Mouse (Mus musculus) midbrain, embryonic 10.5 days (tissue): ENCODE data around the gene Unc5a. TPM values are rescaled to one million over a fixed set of nuclear protein-coding genes. Genes with fewer than 3 reads are reported as not detected.

Source experiments
- DNase-seq: peaks from one replicate; pipeline ENCODE4 v3.0.0-alpha.2; 2017; ENCODE audit warnings: low spot score
- H3K27ac ChIP-seq: fragments of 300-500 bp; sonication (generic); replicated peaks from 2 replicates; pipeline ENCODE4 v1.5.1; 2016; ENCODE audit warnings: mild to moderate bottlenecking
- H3K27me3 ChIP-seq: fragments of 300-500 bp; sonication (generic); 2 replicates; pipeline ENCODE4 v1.6.1; 2016; ENCODE audit warnings: low read depth, mild to moderate bottlenecking; ENCODE audit not compliant: poor library complexity, severe bottlenecking
- H3K36me3 ChIP-seq: fragments of 300-500 bp; sonication (generic); 2 replicates; pipeline ENCODE4 v1.6.1; 2016; ENCODE audit warnings: mild to moderate bottlenecking, moderate library complexity
- H3K4me1 ChIP-seq: fragments of 300-500 bp; sonication (generic); 2 replicates; pipeline ENCODE4 v1.6.1; 2016
- H3K4me3 ChIP-seq: fragments of 300-500 bp; sonication (generic); 2 replicates; pipeline ENCODE4 v1.5.1; 2016; ENCODE audit warnings: mild to moderate bottlenecking, moderate library complexity
- H3K9me3 ChIP-seq: fragments of 300-500 bp; sonication (generic); replicated peaks from 2 replicates; pipeline ENCODE4 v1.6.1; 2016; ENCODE audit warnings: mild to moderate bottlenecking
- WGBS: fragments of 180-500 bp; shearing (Covaris S2); methylation state at CpG from one replicate; pipeline ENCODE4 v1.1.7; 2016; 5-methylcytosine and 5-hydroxymethylcytosine counted together
- polyA plus RNA-seq: library from polyadenylated mRNA; unstranded; fragments of >200 nt; fragmentation: Nextera tagmentation; extraction: Ambion mirVana; gene quantifications from 2 replicates; pipeline ENCODE4 v1.2.1, GENCODE M21; 2016

The Unc5a gene
- polyA plus RNA-seq = 2.8 TPM in 2 replicates

DNA sequence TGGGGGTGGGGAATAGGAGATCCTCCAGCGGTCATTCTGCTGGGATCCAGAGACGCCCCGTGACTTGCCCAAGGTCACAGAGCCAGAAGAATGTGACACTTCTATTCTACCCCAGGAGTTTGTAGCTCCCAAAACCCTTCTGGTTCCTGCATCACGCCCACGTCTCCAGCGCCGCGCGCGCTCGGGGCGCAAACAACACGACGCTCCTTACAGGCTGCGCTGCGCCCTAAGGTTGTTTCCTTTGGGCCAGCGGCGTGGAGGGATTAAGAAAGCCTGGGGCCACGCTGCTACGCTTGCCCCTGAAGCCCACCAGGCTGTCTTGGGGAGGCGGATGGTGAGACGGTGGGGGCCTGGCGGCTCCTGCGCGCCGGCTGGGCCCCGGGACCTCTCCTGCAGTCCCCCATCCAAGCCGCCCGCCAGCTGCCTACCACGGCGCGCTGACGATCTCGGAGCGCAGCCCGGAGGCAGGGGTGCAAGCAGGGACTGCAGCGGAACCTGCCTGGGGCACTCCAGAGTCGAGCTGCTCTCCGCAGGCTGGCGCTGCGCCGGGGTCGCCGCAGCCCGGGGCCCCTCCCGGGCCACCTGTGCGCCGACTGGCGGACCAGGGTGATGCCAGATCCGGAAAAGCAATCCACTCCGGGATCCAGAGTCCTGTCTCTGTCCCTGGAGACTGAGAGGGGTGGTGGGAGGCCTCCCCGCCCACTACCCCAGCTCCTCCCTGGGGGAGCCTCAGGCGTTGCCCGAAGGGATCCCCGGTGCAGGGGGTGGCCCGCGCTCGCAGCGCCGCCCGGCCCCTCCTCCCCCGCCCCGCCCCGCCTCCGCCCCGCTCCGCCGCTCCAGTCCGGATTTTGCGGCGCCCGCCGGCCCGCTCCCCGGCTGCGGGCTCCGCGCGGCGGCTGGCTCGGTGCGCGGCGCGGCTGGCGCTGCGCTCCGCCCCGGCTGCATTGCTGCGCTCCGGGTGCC, at the start of gene Unc5a:
TSS of gene Unc5a (plus strand) at position 881 of the 963 bp plus-strand sequence.
- 2% methylated on average over 91 of the region's 91 CpGs for WGBS
- H3K36me3 ChIP-seq = no peaks in the 10 kb centered on the region
- H3K4me3 ChIP-seq = peak within 1 kb of the TSS; percentile 77
- DNase-seq = peak; percentile 82
- H3K27me3 ChIP-seq = peaks cover 99% of the 10 kb centered on the region
- peaks cover 55% of the 10 kb centered on the region for H3K4me1 ChIP-seq
- no peaks in the 10 kb centered on the region for H3K9me3 ChIP-seq
- peak within 1 kb of the TSS; percentile 82 for H3K27ac ChIP-seq

- Histone ChIP-seq H3K9me3 (no peaks in the 10 kb centered on the region; the same call in 1 of the 2 replicates), H3K27me3 (peaks cover 60% of the 10 kb centered on the region), H3K27ac (no peak overlapping the region), H3K4me3 (peak overlapping the region; percentile 7; the same call in 1 of the 2 replicates), H3K36me3 (no peaks in the 10 kb centered on the region), H3K4me1 (peaks cover 37% of the 10 kb centered on the region)
- peak; percentile 23 for DNase-seq
- 4% methylated on average over 17 of the region's 17 CpGs for WGBS
These were observed 37.2 kb upstream of the Unc5a start for GRCm38 (mm10) chr13:54912053-54912452.

GRCm38 (mm10) chr13:54912894-54913621, 36.2 kb upstream of the Unc5a start:
- no peak for DNase-seq
- H3K4me3 ChIP-seq = no peak overlapping the region
- H3K4me1 ChIP-seq = peaks cover 28% of the 10 kb centered on the region
- H3K9me3 ChIP-seq = no peaks in the 10 kb centered on the region; the same call in 1 of the 2 replicates
- H3K27ac ChIP-seq = no peak overlapping the region
- WGBS = 19% methylated on average over 16 of the region's 16 CpGs
- H3K27me3 ChIP-seq = peaks cover 55% of the 10 kb centered on the region
- H3K36me3 ChIP-seq = no peaks in the 10 kb centered on the region

DNA sequence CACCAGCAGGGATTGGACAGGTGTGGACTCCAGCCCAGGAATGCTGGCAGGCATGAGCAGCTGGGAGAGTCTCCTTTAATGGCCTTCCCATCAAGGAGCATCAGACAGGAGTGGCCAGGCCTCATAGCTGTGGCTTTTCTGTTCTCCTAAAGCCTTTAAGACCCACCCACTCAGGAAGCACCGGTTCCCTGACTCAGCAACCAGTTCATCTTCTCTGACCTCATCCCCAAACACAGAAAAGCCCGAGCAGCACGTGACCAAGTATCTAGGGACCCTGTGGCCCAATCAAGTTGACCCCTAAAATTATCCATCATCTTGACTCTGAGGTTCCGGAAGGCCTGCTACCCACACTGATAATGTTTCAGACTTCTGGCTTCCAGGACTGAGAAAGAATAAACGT, 32.6 kb upstream of the Unc5a start:
- 78% methylated on average over 5 of the region's 5 CpGs for WGBS
- Histone ChIP-seq H3K4me3 (no peak overlapping the region), H3K27ac (no peak overlapping the region), H3K27me3 (peaks cover 36% of the 10 kb centered on the region), H3K9me3 (no peaks in the 10 kb centered on the region; the same call in 1 of the 2 replicates), H3K4me1 (peaks cover 32% of the 10 kb centered on the region), H3K36me3 (no peaks in the 10 kb centered on the region)
- DNase-seq = no peak

- peaks cover 13% of the 10 kb centered on the region for H3K27me3 ChIP-seq
- no peak overlapping the region for H3K27ac ChIP-seq
- no peak overlapping the region for H3K4me3 ChIP-seq
- DNase-seq = no peak
- no peaks in the 10 kb centered on the region; the same call in 1 of the 2 replicates for H3K9me3 ChIP-seq
- no peaks in the 10 kb centered on the region for H3K36me3 ChIP-seq
- H3K4me1 ChIP-seq = peaks cover 14% of the 10 kb centered on the region
- 85% methylated on average over 8 of the region's 8 CpGs for WGBS
These were observed 30.3 kb upstream of the Unc5a start for GRCm38 (mm10) chr13:54918910-54919309.

DNA sequence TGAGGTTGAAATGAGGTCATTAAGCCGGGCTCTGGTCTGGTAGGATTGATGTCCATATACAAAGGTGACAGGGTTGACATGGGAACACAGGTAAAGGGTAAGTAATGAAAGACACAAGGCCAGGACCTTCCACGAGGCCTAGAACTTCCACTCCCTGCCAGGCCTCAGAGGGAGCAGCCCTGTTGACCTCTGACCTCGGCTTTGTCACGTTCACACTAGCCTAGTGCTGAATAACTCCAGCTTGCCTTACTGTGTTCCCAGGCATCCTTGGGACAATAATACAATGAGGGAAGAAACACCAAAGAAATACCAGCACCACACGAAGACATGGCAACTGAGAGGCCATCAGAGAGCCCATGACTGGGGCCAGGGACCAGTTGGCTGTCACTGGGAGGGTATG, 29.5 kb upstream of the Unc5a start:
- Histone ChIP-seq H3K4me1 (peaks cover 14% of the 10 kb centered on the region), H3K27ac (no peak overlapping the region), H3K9me3 (no peaks in the 10 kb centered on the region; the same call in 1 of the 2 replicates), H3K4me3 (no peak overlapping the region), H3K27me3 (peaks cover 6% of the 10 kb centered on the region), H3K36me3 (no peaks in the 10 kb centered on the region)
- DNase-seq = no peak
- whole genome bisulfite sequencing = 38% methylated on average over 5 of the region's 5 CpGs

DNA sequence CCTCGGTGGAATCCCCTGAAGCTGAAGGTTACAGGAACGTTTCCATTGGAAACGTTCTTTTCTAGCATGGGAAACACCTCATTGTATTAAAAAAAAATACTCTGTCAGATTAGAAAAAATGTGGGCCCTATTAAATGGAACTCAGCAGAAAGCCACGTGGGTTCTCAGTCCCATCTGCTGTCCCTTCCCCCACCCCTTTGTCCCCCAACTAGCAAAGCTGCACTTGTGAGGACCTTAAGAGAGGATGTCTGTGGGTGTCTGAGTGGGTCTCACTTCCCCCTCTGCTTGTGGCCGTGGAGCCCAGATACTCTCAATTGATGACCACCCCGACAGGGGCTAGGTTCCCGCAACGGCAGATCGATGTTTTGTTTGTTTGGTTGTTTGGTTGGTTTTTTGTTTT, 27.5 kb upstream of the Unc5a start:
- no peaks in the 10 kb centered on the region for H3K36me3 ChIP-seq
- H3K4me1 ChIP-seq = peaks cover 14% of the 10 kb centered on the region
- H3K4me3 ChIP-seq = no peak overlapping the region
- DNase-seq = no peak
- no peak overlapping the region for H3K27ac ChIP-seq
- no peaks in the 10 kb centered on the region for H3K27me3 ChIP-seq
- WGBS = 87% methylated on average over 9 of the region's 9 CpGs
- no peaks in the 10 kb centered on the region for H3K9me3 ChIP-seq

GRCm38 (mm10) chr13:54923705-54924104, 25.5 kb upstream of the Unc5a start:
- Histone ChIP-seq H3K4me1 (peaks cover 14% of the 10 kb centered on the region), H3K27ac (no peak overlapping the region), H3K4me3 (no peak overlapping the region), H3K9me3 (no peaks in the 10 kb centered on the region), H3K27me3 (no peaks in the 10 kb centered on the region), H3K36me3 (no peaks in the 10 kb centered on the region)
- 88% methylated on average over 2 of the region's 2 CpGs for WGBS
- no peak for DNase-seq

DNA sequence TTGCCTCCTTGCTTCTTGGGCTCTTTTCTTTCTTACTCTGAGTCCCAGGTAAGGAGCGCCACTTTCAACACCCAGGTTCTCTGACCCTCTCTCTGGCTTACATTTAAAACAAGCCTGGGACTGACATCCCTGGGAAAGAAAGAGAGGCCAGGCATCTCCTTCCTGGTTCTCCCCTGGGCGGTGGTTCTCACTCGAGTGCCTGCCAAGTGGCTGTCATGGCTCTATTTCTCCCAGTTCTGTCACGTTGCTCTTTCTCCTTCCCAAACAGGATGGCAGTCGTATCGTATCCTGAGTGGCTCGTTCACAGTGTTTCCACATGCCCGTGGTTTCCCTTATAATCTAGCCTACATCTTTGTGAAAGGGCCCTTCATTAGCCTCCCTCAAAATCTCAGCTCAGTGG, 23.7 kb upstream of the Unc5a start:
- WGBS = 77% methylated on average over 8 of the region's 8 CpGs
- Histone ChIP-seq H3K27me3 (no peaks in the 10 kb centered on the region), H3K4me3 (no peak overlapping the region), H3K4me1 (peaks cover 9% of the 10 kb centered on the region), H3K27ac (no peak overlapping the region), H3K36me3 (no peaks in the 10 kb centered on the region), H3K9me3 (no peaks in the 10 kb centered on the region)
- no peak for DNase-seq

DNA sequence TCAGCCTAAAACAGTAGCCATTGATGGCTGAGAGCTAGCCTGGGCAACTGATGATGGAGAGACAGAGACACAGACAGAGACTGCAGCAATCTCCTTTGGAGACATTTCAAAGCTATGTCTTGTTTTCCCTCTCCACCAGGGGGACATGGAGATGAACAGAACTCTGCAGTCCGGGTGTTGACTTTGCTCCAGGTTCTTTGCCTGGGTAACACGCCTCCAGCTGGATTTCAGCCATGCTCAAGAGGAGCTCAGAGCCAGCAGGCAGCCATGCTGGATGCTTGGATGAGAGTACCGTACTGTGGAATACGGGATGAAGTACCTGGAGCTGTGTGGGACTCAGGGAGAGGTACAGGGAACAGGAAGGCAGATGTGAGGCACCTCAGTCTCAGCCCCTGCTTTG, 22.6 kb upstream of the Unc5a start:
- 70% methylated on average over 4 of the region's 4 CpGs for WGBS
- no peak overlapping the region for H3K27ac ChIP-seq
- no peaks in the 10 kb centered on the region for H3K36me3 ChIP-seq
- no peak overlapping the region for H3K4me3 ChIP-seq
- H3K9me3 ChIP-seq = no peaks in the 10 kb centered on the region
- no peak for DNase-seq
- peaks cover 10% of the 10 kb centered on the region for H3K4me1 ChIP-seq
- 0 out of 2 replicates have a peak, but pooled peaks cover 4% of the 10 kb centered on the region for H3K27me3 ChIP-seq

- no peak for DNase-seq
- H3K27me3 ChIP-seq = peaks cover 26% of the 10 kb centered on the region
- WGBS = 46% methylated on average over 4 of the region's 4 CpGs
- no peak overlapping the region for H3K27ac ChIP-seq
- H3K36me3 ChIP-seq = no peaks in the 10 kb centered on the region
- no peak overlapping the region for H3K4me3 ChIP-seq
- peaks cover 16% of the 10 kb centered on the region for H3K4me1 ChIP-seq
- H3K9me3 ChIP-seq = no peaks in the 10 kb centered on the region
These were observed 19.1 kb upstream of the Unc5a start for GRCm38 (mm10) chr13:54930123-54930522.

GRCm38 (mm10) chr13:54934873-54935272, 14.3 kb upstream of the Unc5a start:
- 87% methylated on average over 8 of the region's 8 CpGs for WGBS
- H3K4me3 ChIP-seq = no peak overlapping the region
- no peak for DNase-seq
- peaks cover 18% of the 10 kb centered on the region for H3K4me1 ChIP-seq
- no peak overlapping the region for H3K27ac ChIP-seq
- peaks cover 53% of the 10 kb centered on the region for H3K27me3 ChIP-seq
- no peaks in the 10 kb centered on the region for H3K36me3 ChIP-seq
- no peaks in the 10 kb centered on the region for H3K9me3 ChIP-seq
